Mouse (Mus musculus) T-cell, adult 2 months (primary cell): ENCODE results near the gene Glrx5.

Source experiments
- DNase-seq: peaks from one replicate; pipeline ENCODE4 v3.0.0; 2022; ENCODE audit warnings: low spot score

Glrx5 gene

GRCm38 (mm10) chr12:105004956-105005714 lies 27.4 kb upstream of the Glrx5 start:
- no peak for DNase-seq

- no peak for DNase-seq
Measured at GRCm38 (mm10) chr12:105005715-105005972, 26.8 kb upstream of the Glrx5 start.

- DNase-seq = no peak
Measured at GRCm38 (mm10) chr12:105008150-105008549, 24.3 kb upstream of the Glrx5 start.

GRCm38 (mm10) chr12:105008752-105009178 lies 23.7 kb upstream of the Glrx5 start:
- DNase-seq = peak; percentile 86

- DNase-seq = peak; percentile 60
Measured at GRCm38 (mm10) chr12:105009370-105010212, 22.9 kb upstream of the Glrx5 start, which contains the start of gene Syne3. Gene Syne3 (minus strand): TSS chr12:105009809.

- no peak for DNase-seq
Measured at GRCm38 (mm10) chr12:105010213-105010790, 22.2 kb upstream of the Glrx5 start.

GRCm38 (mm10) chr12:105011589-105011988 lies 20.9 kb upstream of the Glrx5 start:
- no peak for DNase-seq

GRCm38 (mm10) chr12:105012314-105012713 lies 20.2 kb upstream of the Glrx5 start:
- DNase-seq = no peak

GRCm38 (mm10) chr12:105013065-105013464 lies 19.4 kb upstream of the Glrx5 start:
- DNase-seq = peak; percentile 81

- no peak for DNase-seq
Measured at GRCm38 (mm10) chr12:105016199-105016598, 16.3 kb upstream of the Glrx5 start.

GRCm38 (mm10) chr12:105016639-105017038 lies 15.8 kb upstream of the Glrx5 start:
- DNase-seq = no peak

GRCm38 (mm10) chr12:105019359-105020219 lies 12.9 kb upstream of the Glrx5 start:
- no peak for DNase-seq

- DNase-seq = no peak
Measured at GRCm38 (mm10) chr12:105021441-105022069, 10.9 kb upstream of the Glrx5 start.

- no peak for DNase-seq
Measured at GRCm38 (mm10) chr12:105022141-105022540, 10.3 kb upstream of the Glrx5 start.

GRCm38 (mm10) chr12:105022776-105023175 lies 9.7 kb upstream of the Glrx5 start:
- DNase-seq = no peak

GRCm38 (mm10) chr12:105025271-105025946 lies 7.1 kb upstream of the Glrx5 start:
- peak; percentile 68 for DNase-seq

GRCm38 (mm10) chr12:105025947-105026586 lies 6.4 kb upstream of the Glrx5 start:
- no peak for DNase-seq

- peak; percentile 89 for DNase-seq
Measured at GRCm38 (mm10) chr12:105027323-105027991, 5.0 kb upstream of the Glrx5 start.

- DNase-seq = no peak
Measured at GRCm38 (mm10) chr12:105029890-105030289, 2.6 kb upstream of the Glrx5 start.
